Mouse (Mus musculus): ENCODE data around the gene Zfp1.
"Not testable (repeated sequence)": the region's sequence is repeated elsewhere in the genome, so short reads cannot be mapped to it uniquely, and the experiment has no call there.

The Zfp1 gene

GRCm38 (mm10) chr8:111624081-111624852, 18.9 kb upstream of the Zfp1 start:
- in situ Hi-C loops (cut with MboI; ENCODE audit: low pct_unique_long_range_greater_than_20kb in 1 of 2, low sequenced_read_pairs in 2 of 2, unreplicated experiment in 1 of 2): no loop called here

GRCm38 (mm10) chr8:111624853-111625221, 18.4 kb upstream of the Zfp1 start:
- in situ Hi-C loops (cut with MboI; ENCODE audit: low pct_unique_long_range_greater_than_20kb in 1 of 2, low sequenced_read_pairs in 2 of 2, unreplicated experiment in 1 of 2): no loop called here

GRCm38 (mm10) chr8:111625694-111626527, 17.3 kb upstream of the Zfp1 start:
- in situ Hi-C loops (cut with MboI; ENCODE audit: low pct_unique_long_range_greater_than_20kb in 1 of 2, low sequenced_read_pairs in 2 of 2, unreplicated experiment in 1 of 2): no loop called here

- in situ Hi-C loops (cut with MboI; ENCODE audit: low pct_unique_long_range_greater_than_20kb in 1 of 2, low sequenced_read_pairs in 2 of 2, unreplicated experiment in 1 of 2): no loop called here
Observed at GRCm38 (mm10) chr8:111626528-111626820, 16.7 kb upstream of the Zfp1 start.

GRCm38 (mm10) chr8:111626933-111627332, 16.3 kb upstream of the Zfp1 start:
- in situ Hi-C loops (cut with MboI; ENCODE audit: low pct_unique_long_range_greater_than_20kb in 1 of 2, low sequenced_read_pairs in 2 of 2, unreplicated experiment in 1 of 2): no loop called here

- in situ Hi-C loops (cut with MboI; ENCODE audit: low pct_unique_long_range_greater_than_20kb in 1 of 2, low sequenced_read_pairs in 2 of 2, unreplicated experiment in 1 of 2): no loop called here
Observed at GRCm38 (mm10) chr8:111627923-111628322, 15.3 kb upstream of the Zfp1 start.

GRCm38 (mm10) chr8:111628401-111628800, 14.8 kb upstream of the Zfp1 start:
- in situ Hi-C loops (cut with MboI; ENCODE audit: low pct_unique_long_range_greater_than_20kb in 1 of 2, low sequenced_read_pairs in 2 of 2, unreplicated experiment in 1 of 2): no loop called here

GRCm38 (mm10) chr8:111628894-111629501, 14.2 kb upstream of the Zfp1 start:
- in situ Hi-C loops (cut with MboI; ENCODE audit: low pct_unique_long_range_greater_than_20kb in 1 of 2, low sequenced_read_pairs in 2 of 2, unreplicated experiment in 1 of 2): no loop called here

GRCm38 (mm10) chr8:111630105-111630521, 13.1 kb upstream of the Zfp1 start, which contains the start of gene Ldhd:
Ldhd (minus strand) TSS chr8:111630374.
- in situ Hi-C loops (cut with MboI; ENCODE audit: low pct_unique_long_range_greater_than_20kb in 1 of 2, low sequenced_read_pairs in 2 of 2, unreplicated experiment in 1 of 2): no loop called here

GRCm38 (mm10) chr8:111631589-111631988, 11.6 kb upstream of the Zfp1 start:
- in situ Hi-C loops (cut with MboI; ENCODE audit: low pct_unique_long_range_greater_than_20kb in 1 of 2, low sequenced_read_pairs in 2 of 2, unreplicated experiment in 1 of 2): no loop called here

- in situ Hi-C loops (cut with MboI; ENCODE audit: low pct_unique_long_range_greater_than_20kb in 1 of 2, low sequenced_read_pairs in 2 of 2, unreplicated experiment in 1 of 2): no loop called here
Observed at GRCm38 (mm10) chr8:111632976-111633375, 10.2 kb upstream of the Zfp1 start.

GRCm38 (mm10) chr8:111638086-111638485, 5.1 kb upstream of the Zfp1 start:
- in situ Hi-C loops (cut with MboI; ENCODE audit: low pct_unique_long_range_greater_than_20kb in 1 of 2, low sequenced_read_pairs in 2 of 2, unreplicated experiment in 1 of 2): no loop called here

GRCm38 (mm10) chr8:111641064-111641463, 2.1 kb upstream of the Zfp1 start:
- in situ Hi-C loops (cut with MboI; ENCODE audit: low pct_unique_long_range_greater_than_20kb in 1 of 2, low sequenced_read_pairs in 2 of 2, unreplicated experiment in 1 of 2): no loop called here

- in situ Hi-C loops (cut with MboI; ENCODE audit: low pct_unique_long_range_greater_than_20kb in 1 of 2, low sequenced_read_pairs in 2 of 2, unreplicated experiment in 1 of 2): no loop called here
Observed at GRCm38 (mm10) chr8:111642496-111642895, 705 bp upstream of the Zfp1 start.

- in situ Hi-C loops (cut with MboI; ENCODE audit: low pct_unique_long_range_greater_than_20kb in 1 of 2, low sequenced_read_pairs in 2 of 2, unreplicated experiment in 1 of 2): no loop called here
Observed at GRCm38 (mm10) chr8:111642939-111643263, 300 bp upstream of the Zfp1 start.

GRCm38 (mm10) chr8:111644286-111645051, 1.3 kb downstream of the Zfp1 start:
- in situ Hi-C loops (cut with MboI; ENCODE audit: low pct_unique_long_range_greater_than_20kb in 1 of 2, low sequenced_read_pairs in 2 of 2, unreplicated experiment in 1 of 2): not testable (repeated sequence)

GRCm38 (mm10) chr8:111645715-111646114, 2.5 kb downstream of the Zfp1 start:
- in situ Hi-C loops (cut with MboI; ENCODE audit: low pct_unique_long_range_greater_than_20kb in 1 of 2, low sequenced_read_pairs in 2 of 2, unreplicated experiment in 1 of 2): no loop called here

- in situ Hi-C loops (cut with MboI; ENCODE audit: low pct_unique_long_range_greater_than_20kb in 1 of 2, low sequenced_read_pairs in 2 of 2, unreplicated experiment in 1 of 2): no loop called here
Observed at GRCm38 (mm10) chr8:111648834-111649233, 5.6 kb downstream of the Zfp1 start.

- in situ Hi-C loops (cut with MboI; ENCODE audit: low pct_unique_long_range_greater_than_20kb in 1 of 2, low sequenced_read_pairs in 2 of 2, unreplicated experiment in 1 of 2): no loop called here
Observed at GRCm38 (mm10) chr8:111650651-111651050, 7.5 kb downstream of the Zfp1 start.

Data from mouse embryonic stem cell (cell line).